Mouse (Mus musculus): ENCODE data around the gene Pdcl3. TPM values are rescaled to one million over a fixed set of nuclear protein-coding genes. Genes with fewer than 3 reads are reported as not detected.

The Pdcl3 gene
- polyA plus RNA-seq, 1 experiment from 2014 or later: 149 TPM

DNA sequence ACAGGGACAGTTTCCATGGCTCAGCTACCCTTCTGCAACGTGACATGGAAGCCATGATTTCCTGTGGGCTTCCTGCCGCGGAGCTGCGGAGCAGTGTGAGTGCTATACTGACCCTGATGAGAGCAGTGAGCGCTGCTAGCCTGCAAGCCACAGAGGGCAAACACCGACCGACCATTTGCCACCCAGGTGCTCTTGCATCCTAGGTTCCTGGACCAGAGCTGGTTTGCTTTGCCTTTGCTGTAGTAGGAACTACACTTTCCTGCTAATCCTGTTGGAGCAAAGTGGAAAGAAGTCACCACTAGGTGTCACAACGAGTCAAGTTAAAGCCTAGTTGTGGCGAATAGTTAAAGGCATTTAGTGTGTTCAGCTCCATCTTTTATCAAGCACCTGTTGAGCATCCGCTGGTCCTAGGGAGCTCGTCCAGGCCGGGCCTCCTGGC lies 25.2 kb downstream of the Pdcl3 start:
- Histone ChIP-seq H3K4me2 (ENCODE audit: low read depth, low read length) (no peak overlapping the region), H3K9me3 (ENCODE audit: control insufficient read depth, low read length) (no peaks in the 10 kb centered on the region), H3K27ac (replicated peaks; ENCODE audit: low read depth, low read length) (no peak overlapping the region), H3K4me1 (ENCODE audit: control insufficient read depth, insufficient read depth, low read length) (no peaks in the 10 kb centered on the region), H3K27me3 (replicated peaks; ENCODE audit: control insufficient read depth, insufficient read depth, low read length) (no peaks in the 10 kb centered on the region), H3K36me3 (ENCODE audit: control insufficient read depth, insufficient read depth, low read length) (no peaks in the 10 kb centered on the region), H3K9ac (ENCODE audit: low read depth, low read length) (no peak overlapping the region), H3K4me3 (ENCODE audit: low read depth, low read length) (no peak overlapping the region)
- ATAC-seq (ENCODE audit: low read depth) (peak; percentile 84), DNase-seq (ENCODE audit: low spot score) (peak; percentile 90)
- WGBS: 26% methylated on average over 12 of the region's 12 CpGs

DNA sequence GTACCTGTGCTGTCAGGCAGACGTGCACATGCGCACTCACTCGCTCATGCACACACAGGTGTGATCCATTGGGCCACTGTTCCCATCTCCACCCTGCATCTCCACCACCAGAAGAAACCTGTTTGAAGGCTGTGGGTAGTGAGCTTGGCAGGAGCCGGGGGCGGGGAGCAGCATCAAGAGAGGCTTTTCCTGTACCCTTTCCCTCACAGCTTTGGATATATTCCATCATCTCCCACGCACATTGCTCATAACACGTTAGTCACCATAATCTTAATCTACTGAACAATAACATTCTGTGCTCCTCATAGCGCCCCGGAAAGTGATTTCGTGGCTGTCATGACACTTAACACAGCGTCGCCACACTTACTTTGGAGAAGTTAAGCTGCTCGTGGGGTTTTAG lies 27.2 kb downstream of the Pdcl3 start:
- Histone ChIP-seq H3K27ac (replicated peaks; ENCODE audit: low read depth, low read length) (no peak overlapping the region), H3K36me3 (ENCODE audit: control insufficient read depth, insufficient read depth, low read length) (no peaks in the 10 kb centered on the region), H3K27me3 (replicated peaks; ENCODE audit: control insufficient read depth, insufficient read depth, low read length) (no peaks in the 10 kb centered on the region), H3K4me3 (ENCODE audit: low read depth, low read length) (no peak overlapping the region), H3K9ac (ENCODE audit: low read depth, low read length) (no peak overlapping the region), H3K9me3 (ENCODE audit: control insufficient read depth, low read length) (no peaks in the 10 kb centered on the region), H3K4me2 (ENCODE audit: low read depth, low read length) (no peak overlapping the region), H3K4me1 (ENCODE audit: control insufficient read depth, insufficient read depth, low read length) (no peaks in the 10 kb centered on the region)
- no peak for ATAC-seq (ENCODE audit: low read depth)
- DNase-seq (ENCODE audit: low spot score): no peak
- 86% methylated on average over 13 of the region's 13 CpGs for WGBS

DNA sequence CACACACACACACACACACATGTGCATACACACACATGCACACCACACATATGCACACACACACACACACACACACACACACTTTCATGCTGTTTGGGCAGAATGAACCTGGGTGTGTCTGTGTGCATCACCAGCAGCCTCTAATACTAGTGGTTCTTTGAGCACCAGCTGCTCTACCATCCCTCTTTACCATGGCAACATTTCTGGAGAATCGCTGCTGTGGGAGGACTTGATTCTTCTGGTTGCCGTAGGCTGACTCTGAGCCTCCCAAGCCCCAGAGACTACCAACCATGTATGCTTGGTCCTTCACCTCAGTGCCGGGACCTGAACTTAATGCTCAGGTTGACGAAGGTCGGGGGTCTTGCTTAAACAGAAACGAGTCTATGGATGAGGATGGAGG lies 28.4 kb downstream of the Pdcl3 start:
- Histone ChIP-seq H3K4me2 (ENCODE audit: low read depth, low read length) (no peak overlapping the region), H3K27me3 (replicated peaks; ENCODE audit: control insufficient read depth, insufficient read depth, low read length) (no peaks in the 10 kb centered on the region), H3K4me3 (ENCODE audit: low read depth, low read length) (no peak overlapping the region), H3K9ac (ENCODE audit: low read depth, low read length) (no peak overlapping the region), H3K4me1 (ENCODE audit: control insufficient read depth, insufficient read depth, low read length) (no peaks in the 10 kb centered on the region), H3K36me3 (ENCODE audit: control insufficient read depth, insufficient read depth, low read length) (no peaks in the 10 kb centered on the region), H3K9me3 (ENCODE audit: control insufficient read depth, low read length) (no peaks in the 10 kb centered on the region), H3K27ac (replicated peaks; ENCODE audit: low read depth, low read length) (no peak overlapping the region)
- WGBS: 91% methylated on average over 6 of the region's 6 CpGs
- DNase-seq (ENCODE audit: low spot score) (no peak), ATAC-seq (ENCODE audit: low read depth) (no peak)

DNA sequence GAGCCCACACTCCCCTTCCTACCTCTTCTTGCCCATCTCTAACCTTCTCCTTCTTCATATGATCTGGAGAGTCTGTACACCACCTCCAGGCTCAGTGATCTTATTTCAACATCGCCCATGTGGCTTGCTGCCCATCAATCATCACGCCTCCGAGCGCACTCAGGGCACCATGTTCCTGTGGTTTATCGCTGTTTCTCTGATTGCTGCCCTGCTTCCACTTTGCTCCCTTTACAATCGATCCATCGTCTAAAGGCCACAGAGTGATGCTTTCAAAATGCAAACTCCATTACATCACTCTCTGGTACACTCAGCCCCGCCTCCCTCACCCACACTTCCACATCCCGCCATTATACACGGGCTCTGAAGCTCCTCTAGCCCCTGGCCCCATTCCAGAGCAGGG lies 30.1 kb downstream of the Pdcl3 start:
- Histone ChIP-seq H3K27me3 (replicated peaks; ENCODE audit: control insufficient read depth, insufficient read depth, low read length) (no peaks in the 10 kb centered on the region), H3K4me3 (ENCODE audit: low read depth, low read length) (no peak overlapping the region), H3K9me3 (ENCODE audit: control insufficient read depth, low read length) (no peaks in the 10 kb centered on the region), H3K4me1 (ENCODE audit: control insufficient read depth, insufficient read depth, low read length) (no peaks in the 10 kb centered on the region), H3K36me3 (ENCODE audit: control insufficient read depth, insufficient read depth, low read length) (no peaks in the 10 kb centered on the region), H3K27ac (replicated peaks; ENCODE audit: low read depth, low read length) (no peak overlapping the region), H3K4me2 (ENCODE audit: low read depth, low read length) (no peak overlapping the region), H3K9ac (ENCODE audit: low read depth, low read length) (no peak overlapping the region)
- no peak for DNase-seq (ENCODE audit: low spot score)
- 83% methylated on average over 10 of the region's 10 CpGs for WGBS
- no peak for ATAC-seq (ENCODE audit: low read depth)

DNA sequence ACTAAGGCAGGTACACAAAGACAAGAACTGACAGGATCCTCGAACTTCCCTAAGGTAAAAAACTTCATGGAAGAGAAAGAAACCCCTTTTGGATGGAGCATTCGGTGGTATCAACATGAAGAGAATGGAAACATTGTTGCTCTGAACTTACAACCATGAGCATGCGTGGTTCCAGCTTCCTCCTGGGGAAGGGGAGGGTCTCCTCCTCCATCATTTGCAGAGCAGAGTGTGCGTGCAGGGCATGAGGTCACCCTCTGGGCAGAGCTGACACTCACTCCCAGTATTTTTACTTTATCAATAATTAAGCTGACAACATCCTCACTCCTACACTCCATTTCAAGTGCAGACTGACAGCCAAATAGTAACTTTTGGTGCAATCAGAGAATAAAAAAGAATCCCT lies 32.5 kb downstream of the Pdcl3 start:
- Histone ChIP-seq H3K36me3 (ENCODE audit: control insufficient read depth, insufficient read depth, low read length) (no peaks in the 10 kb centered on the region), H3K4me2 (ENCODE audit: low read depth, low read length) (no peak overlapping the region), H3K27ac (replicated peaks; ENCODE audit: low read depth, low read length) (no peak overlapping the region), H3K27me3 (replicated peaks; ENCODE audit: control insufficient read depth, insufficient read depth, low read length) (no peaks in the 10 kb centered on the region), H3K9me3 (ENCODE audit: control insufficient read depth, low read length) (no peaks in the 10 kb centered on the region), H3K9ac (ENCODE audit: low read depth, low read length) (no peak overlapping the region), H3K4me1 (ENCODE audit: control insufficient read depth, insufficient read depth, low read length) (no peaks in the 10 kb centered on the region), H3K4me3 (ENCODE audit: low read depth, low read length) (no peak overlapping the region)
- ATAC-seq (ENCODE audit: low read depth) (no peak), DNase-seq (ENCODE audit: low spot score) (no peak)
- WGBS: 78% methylated on average over 4 of the region's 4 CpGs

DNA sequence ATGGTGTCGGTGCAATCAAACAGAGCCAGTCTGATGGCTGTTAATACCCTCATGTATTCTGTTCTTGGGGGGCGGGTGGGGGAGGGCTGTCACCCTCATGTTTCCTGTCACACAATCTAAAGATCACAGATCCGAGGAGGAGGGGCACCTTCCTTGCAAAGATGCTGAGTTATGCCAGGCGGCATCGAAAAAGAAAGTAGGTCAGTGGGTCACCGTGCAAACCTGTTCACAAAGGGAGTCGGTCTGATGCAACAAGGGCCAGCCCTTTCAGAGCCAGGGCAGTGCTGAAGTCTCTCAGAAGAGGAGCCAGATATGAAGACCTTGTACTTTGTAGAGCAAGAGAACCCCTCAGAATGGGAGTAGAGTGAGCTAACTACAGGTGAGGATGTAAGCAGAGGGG lies 39.7 kb downstream of the Pdcl3 start:
- DNase-seq (ENCODE audit: low spot score): peak; percentile 33
- no peak overlapping the region for H3K4me2 ChIP-seq (ENCODE audit: low read depth, low read length)
- no peak for ATAC-seq (ENCODE audit: low read depth)
- WGBS: 56% methylated on average over 7 of the region's 7 CpGs
- no peak overlapping the region for H3K4me3 ChIP-seq (ENCODE audit: low read depth, low read length)
- no peak overlapping the region for H3K9ac ChIP-seq (ENCODE audit: low read depth, low read length)
- peaks cover 3% of the 10 kb centered on the region; the same call in 1 of the 2 replicates for H3K4me1 ChIP-seq (ENCODE audit: control insufficient read depth, insufficient read depth, low read length)
- H3K27me3 ChIP-seq (replicated peaks; ENCODE audit: control insufficient read depth, insufficient read depth, low read length): no peaks in the 10 kb centered on the region
- no peak overlapping the region for H3K27ac ChIP-seq (replicated peaks; ENCODE audit: low read depth, low read length)
- H3K9me3 ChIP-seq (ENCODE audit: control insufficient read depth, low read length): no peaks in the 10 kb centered on the region
- H3K36me3 ChIP-seq (ENCODE audit: control insufficient read depth, insufficient read depth, low read length): no peaks in the 10 kb centered on the region

DNA sequence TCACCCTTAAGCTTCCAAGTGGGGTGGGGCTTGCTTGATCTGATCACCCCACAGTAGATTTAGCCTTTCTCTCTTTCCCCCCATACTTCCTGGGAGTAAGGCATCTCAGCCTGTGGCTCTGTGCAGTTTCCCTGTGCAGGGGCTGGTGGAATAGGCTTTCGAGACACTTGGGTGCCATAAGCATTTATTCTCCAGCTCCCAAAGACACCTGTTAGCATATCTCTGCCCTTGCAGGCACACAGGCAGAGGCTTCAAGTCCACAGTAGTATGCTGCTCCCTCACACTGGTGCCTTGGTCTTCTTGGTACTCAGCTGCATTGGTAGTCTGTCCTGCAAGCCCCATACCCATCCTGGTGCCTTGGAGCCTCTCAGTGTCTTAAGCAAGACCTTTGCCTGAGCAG lies 40.4 kb downstream of the Pdcl3 start:
- Histone ChIP-seq H3K27ac (replicated peaks; ENCODE audit: low read depth, low read length) (no peak overlapping the region), H3K27me3 (replicated peaks; ENCODE audit: control insufficient read depth, insufficient read depth, low read length) (no peaks in the 10 kb centered on the region), H3K9ac (ENCODE audit: low read depth, low read length) (no peak overlapping the region), H3K4me3 (ENCODE audit: low read depth, low read length) (no peak overlapping the region), H3K4me2 (ENCODE audit: low read depth, low read length) (no peak overlapping the region), H3K9me3 (ENCODE audit: control insufficient read depth, low read length) (no peaks in the 10 kb centered on the region), H3K36me3 (ENCODE audit: control insufficient read depth, insufficient read depth, low read length) (no peaks in the 10 kb centered on the region), H3K4me1 (ENCODE audit: control insufficient read depth, insufficient read depth, low read length) (peaks cover 4% of the 10 kb centered on the region; the same call in 1 of the 2 replicates)
- WGBS: 83% methylated on average over 1 of the region's 1 CpGs
- DNase-seq (ENCODE audit: low spot score) (no peak), ATAC-seq (ENCODE audit: low read depth) (no peak)

DNA sequence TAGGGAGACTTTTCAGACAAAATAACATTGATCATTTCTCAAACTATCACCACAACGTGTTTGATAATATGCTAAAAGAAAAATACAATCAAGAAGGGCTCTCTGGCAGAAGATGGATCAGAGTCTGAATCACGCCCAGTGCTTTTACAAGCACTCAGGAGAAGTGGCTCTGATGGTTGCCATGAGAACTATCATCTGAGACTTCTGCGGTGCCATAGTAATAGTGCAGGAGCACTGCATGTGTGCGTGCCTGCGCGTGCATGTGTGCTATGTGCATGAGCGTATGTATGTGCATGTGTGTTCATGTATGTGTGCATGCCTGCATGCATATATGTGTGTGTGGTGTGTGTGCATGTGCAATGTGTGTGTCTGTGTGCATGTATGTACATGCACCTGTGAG lies 43.8 kb downstream of the Pdcl3 start:
- no peaks in the 10 kb centered on the region for H3K27me3 ChIP-seq (replicated peaks; ENCODE audit: control insufficient read depth, insufficient read depth, low read length)
- H3K27ac ChIP-seq (replicated peaks; ENCODE audit: low read depth, low read length): no peak overlapping the region
- H3K36me3 ChIP-seq (ENCODE audit: control insufficient read depth, insufficient read depth, low read length): no peaks in the 10 kb centered on the region
- H3K4me1 ChIP-seq (ENCODE audit: control insufficient read depth, insufficient read depth, low read length): peaks cover 4% of the 10 kb centered on the region; the same call in 1 of the 2 replicates
- H3K4me2 ChIP-seq (ENCODE audit: low read depth, low read length): no peak overlapping the region
- no peak overlapping the region for H3K9ac ChIP-seq (ENCODE audit: low read depth, low read length)
- ATAC-seq (ENCODE audit: low read depth): no peak
- H3K4me3 ChIP-seq (ENCODE audit: low read depth, low read length): no peak overlapping the region
- no peak for DNase-seq (ENCODE audit: low spot score)
- WGBS: 96% methylated on average over 7 of the region's 7 CpGs
- no peaks in the 10 kb centered on the region for H3K9me3 ChIP-seq (ENCODE audit: control insufficient read depth, low read length)

DNA sequence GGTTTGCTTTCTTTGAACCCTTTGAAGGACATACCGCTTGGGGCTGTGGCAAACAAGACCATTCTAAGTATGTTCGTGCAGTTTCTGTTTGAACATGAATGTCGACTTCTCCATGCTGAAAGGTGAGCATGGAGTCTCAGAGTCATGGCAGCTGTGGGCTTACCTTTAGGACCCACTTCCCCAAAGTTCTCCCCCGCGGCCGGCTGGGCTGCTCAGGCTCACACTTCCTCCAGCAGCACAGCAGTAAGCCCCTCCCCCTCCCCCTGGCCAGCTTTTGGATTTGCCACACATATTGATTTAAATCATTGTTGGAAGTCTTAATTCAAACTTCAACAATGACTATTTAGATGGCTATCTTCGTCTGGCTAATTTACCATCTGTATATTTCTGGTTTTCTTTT lies 44.7 kb downstream of the Pdcl3 start:
- no peak for ATAC-seq (ENCODE audit: low read depth)
- peaks cover 4% of the 10 kb centered on the region; the same call in 1 of the 2 replicates for H3K4me1 ChIP-seq (ENCODE audit: control insufficient read depth, insufficient read depth, low read length)
- no peaks in the 10 kb centered on the region for H3K27me3 ChIP-seq (replicated peaks; ENCODE audit: control insufficient read depth, insufficient read depth, low read length)
- no peak overlapping the region for H3K9ac ChIP-seq (ENCODE audit: low read depth, low read length)
- H3K4me2 ChIP-seq (ENCODE audit: low read depth, low read length): peak overlapping the region; percentile 45
- WGBS: 8% methylated on average over 7 of the region's 7 CpGs
- H3K9me3 ChIP-seq (ENCODE audit: control insufficient read depth, low read length): no peaks in the 10 kb centered on the region
- H3K4me3 ChIP-seq (ENCODE audit: low read depth, low read length): peak overlapping the region; percentile 20
- no peak for DNase-seq (ENCODE audit: low spot score)
- no peak overlapping the region for H3K27ac ChIP-seq (replicated peaks; ENCODE audit: low read depth, low read length)
- H3K36me3 ChIP-seq (ENCODE audit: control insufficient read depth, insufficient read depth, low read length): no peaks in the 10 kb centered on the region

All from embryonic facial prominence, embryonic 14.5 days (tissue).